Mouse (Mus musculus) liver, adult 2 months (tissue): ENCODE measurements around the gene Doc2g. TPM values are rescaled to one million over a fixed set of nuclear protein-coding genes. Genes with fewer than 3 reads are reported as not detected.
A peak's percentile ranks its signal among the peaks of the same experiment; 100 is the strongest.

Experiments used
- DNase-seq: peaks from one replicate; pipeline ENCODE4 v3.0.0-alpha.2; 2011; ENCODE audit warnings: low read depth, low spot score; ENCODE audit errors: extremely low read depth
- H3K27ac ChIP-seq: fragments of 200-500 bp; replicated peaks from 2 replicates; pipeline ENCODE4 v1.5.1; 2012; ENCODE audit warnings: low read depth, mild to moderate bottlenecking, control low read depth, inconsistent platforms, low read length; ENCODE audit not compliant: insufficient read depth
- H3K27me3 ChIP-seq: fragments of 200-500 bp; 2 replicates; pipeline ENCODE4 v1.6.1; 2012; ENCODE audit warnings: mild to moderate bottlenecking, moderate library complexity, low read length, inconsistent platforms; ENCODE audit not compliant: control insufficient read depth, insufficient read depth
- H3K36me3 ChIP-seq: fragments of 200-500 bp; 2 replicates; pipeline ENCODE4 v1.6.1; 2012; ENCODE audit warnings: low read length, inconsistent platforms; ENCODE audit not compliant: control insufficient read depth, insufficient read depth
- H3K4me1 ChIP-seq: fragments of 200-500 bp; 2 replicates; pipeline ENCODE4 v1.6.1; 2011; ENCODE audit warnings: low read length; ENCODE audit not compliant: control insufficient read depth, insufficient read depth
- H3K4me3 ChIP-seq: fragments of 200-500 bp; 2 replicates; pipeline ENCODE4 v1.5.1; 2011; ENCODE audit warnings: low read depth, mild to moderate bottlenecking, control low read depth, low read length, moderate library complexity; ENCODE audit not compliant: insufficient read depth
- H3K79me2 ChIP-seq: fragments of 200-500 bp; 2 replicates; pipeline ENCODE4 v1.6.1; 2012; ENCODE audit warnings: inconsistent platforms, mild to moderate bottlenecking, low read length, moderate library complexity; ENCODE audit not compliant: control insufficient read depth, insufficient read depth
- H3K9ac ChIP-seq: fragments of 200-500 bp; 2 replicates; pipeline ENCODE4 v1.6.1; 2012; ENCODE audit warnings: low read depth, mild to moderate bottlenecking, control low read depth, inconsistent platforms, low read length
- CTCF ChIP-seq: fragments of 200-500 bp; IDR thresholded peaks from 2 replicates; pipeline ENCODE4 v1.5.1; 2011; ENCODE audit warnings: low read depth, low read length, control low read depth
- POLR2A ChIP-seq: fragments of 200-500 bp; IDR thresholded peaks from 2 replicates; pipeline ENCODE4 v1.6.1; 2011; ENCODE audit warnings: low read length, control low read depth; ENCODE audit not compliant: insufficient read depth; ENCODE audit errors: extremely low read depth
- WGBS: fragments of 180-500 bp; shearing (Covaris S2); methylation state at CpG from one replicate; pipeline ENCODE4 v1.1.7; 2018; 5-methylcytosine and 5-hydroxymethylcytosine counted together
- polyA plus RNA-seq: library from polyadenylated mRNA; depleted of rRNA; stranded (reverse); fragments of >200 nt; gene quantifications from 2 replicates; pipeline ENCODE4 v1.2.3, GENCODE M21; 2012; rRNA removed
- total RNA-seq: library from RNA; depleted of rRNA; stranded (reverse); fragments of >200 nt; gene quantifications from 2 replicates; pipeline ENCODE4 v1.2.3, GENCODE M21; 2014; rRNA removed

The Doc2g gene
- total and polyA plus RNA-seq, 2 experiments = 0.74 to 4.9 TPM

DNA sequence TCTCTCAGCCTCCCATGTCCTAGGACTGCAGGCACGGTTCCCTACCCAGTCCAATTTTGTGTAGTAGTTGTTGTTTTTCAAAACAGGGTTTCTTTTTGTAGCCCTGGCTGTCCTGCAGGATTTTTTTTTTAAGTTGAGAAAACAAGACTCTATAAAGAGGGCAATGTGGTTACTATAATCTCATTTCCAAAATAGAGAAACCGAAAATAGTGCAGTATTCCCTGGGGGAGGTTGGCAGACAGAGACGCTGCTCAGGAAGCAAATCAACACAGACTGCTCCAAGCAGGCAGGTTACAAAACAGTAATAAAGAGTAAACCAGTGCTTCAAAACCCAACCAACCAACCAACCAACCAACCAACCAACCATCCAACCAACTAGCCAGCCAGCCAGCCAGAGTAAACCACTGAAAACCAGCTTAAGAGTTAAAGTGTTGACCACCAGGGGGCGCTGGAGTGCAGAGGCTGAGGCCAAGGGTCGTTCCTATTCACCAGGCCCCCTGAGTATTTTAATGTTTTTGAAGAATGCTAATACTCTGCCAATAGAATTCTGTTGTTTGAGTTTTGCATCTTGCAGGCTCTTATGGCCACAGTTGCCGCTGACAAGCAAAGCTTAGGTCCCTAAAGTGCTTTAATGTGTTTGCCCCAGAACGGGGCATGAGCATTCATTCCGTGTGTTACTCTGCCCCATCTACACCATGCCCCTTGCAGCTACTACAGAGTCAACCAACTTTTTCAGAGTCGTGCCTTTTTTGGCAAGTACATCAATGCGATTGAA is 48.8 kb downstream of the Doc2g start:
- TF ChIP-seq CTCF = peak; percentile 83
- TF ChIP-seq POLR2A = no peak
- peak; percentile 69 for DNase-seq
- Histone ChIP-seq H3K27me3 (no peaks in the 10 kb centered on the region), H3K79me2 (no peaks in the 10 kb centered on the region), H3K4me1 (peaks cover 21% of the 10 kb centered on the region), H3K27ac (no peak overlapping the region), H3K4me3 (no peak overlapping the region), H3K36me3 (no peaks in the 10 kb centered on the region), H3K9ac (no peak overlapping the region)
- WGBS = 39% methylated on average over 10 of the region's 10 CpGs

DNA sequence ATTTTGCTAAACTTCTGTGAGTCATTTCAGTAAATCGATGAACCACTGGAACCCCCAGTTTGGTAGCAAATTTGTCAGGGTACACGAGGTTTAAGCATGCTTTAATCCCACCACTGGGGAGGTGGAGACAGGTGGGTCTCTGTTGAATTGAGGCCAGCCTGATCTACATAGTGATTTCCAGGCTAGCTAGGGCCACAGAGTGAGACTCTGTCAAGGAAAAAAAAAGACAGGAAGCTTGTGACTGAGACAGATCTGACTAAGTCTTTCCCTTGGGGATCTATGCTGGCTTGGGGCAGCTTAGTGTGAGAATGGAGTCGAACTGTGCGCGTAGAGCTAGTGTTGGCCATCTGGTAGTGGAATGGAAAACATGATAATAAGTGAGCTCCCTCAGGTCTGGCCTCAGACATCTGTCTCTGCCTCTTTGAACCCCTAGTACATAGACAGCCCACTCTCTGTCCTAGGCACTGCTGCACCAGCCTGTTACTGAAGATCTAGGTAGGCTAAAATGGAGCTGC is 49.5 kb downstream of the Doc2g start:
- no peak for DNase-seq
- Histone ChIP-seq H3K27me3 (no peaks in the 10 kb centered on the region), H3K79me2 (no peaks in the 10 kb centered on the region), H3K9ac (no peak overlapping the region), H3K4me3 (no peak overlapping the region), H3K27ac (no peak overlapping the region), H3K4me1 (peaks cover 21% of the 10 kb centered on the region), H3K36me3 (no peaks in the 10 kb centered on the region)
- TF ChIP-seq CTCF = no peak
- TF ChIP-seq POLR2A = no peak
- WGBS = 80% methylated on average over 5 of the region's 5 CpGs

DNA sequence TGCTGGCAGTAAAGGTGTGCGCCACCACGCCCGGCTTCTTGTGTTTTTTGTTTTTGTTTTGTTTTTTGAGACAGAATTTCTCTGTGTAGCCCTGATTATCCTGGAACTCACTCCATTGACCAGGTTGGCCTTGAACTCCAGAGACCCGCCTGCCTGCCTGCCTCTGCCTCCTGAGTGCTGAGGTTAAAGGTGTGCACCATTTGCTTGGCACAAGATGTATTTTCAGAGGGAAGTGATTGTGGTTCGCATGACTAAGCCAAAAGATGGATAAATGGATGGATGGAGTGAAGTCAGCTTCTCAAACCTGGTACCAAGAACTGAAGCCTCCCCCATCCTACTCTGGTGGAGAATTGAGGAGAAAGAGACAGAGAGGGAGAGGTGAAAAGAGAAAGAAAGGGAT is 51.5 kb downstream of the Doc2g start:
- WGBS = 29% methylated on average over 5 of the region's 5 CpGs
- Histone ChIP-seq H3K4me3 (no peak overlapping the region), H3K27ac (peak overlapping the region; percentile 98), H3K4me1 (peaks cover 28% of the 10 kb centered on the region), H3K79me2 (no peaks in the 10 kb centered on the region), H3K27me3 (no peaks in the 10 kb centered on the region), H3K9ac (no peak overlapping the region), H3K36me3 (no peaks in the 10 kb centered on the region)
- TF ChIP-seq CTCF (no peak), POLR2A (no peak)
- DNase-seq = peak; percentile 75

DNA sequence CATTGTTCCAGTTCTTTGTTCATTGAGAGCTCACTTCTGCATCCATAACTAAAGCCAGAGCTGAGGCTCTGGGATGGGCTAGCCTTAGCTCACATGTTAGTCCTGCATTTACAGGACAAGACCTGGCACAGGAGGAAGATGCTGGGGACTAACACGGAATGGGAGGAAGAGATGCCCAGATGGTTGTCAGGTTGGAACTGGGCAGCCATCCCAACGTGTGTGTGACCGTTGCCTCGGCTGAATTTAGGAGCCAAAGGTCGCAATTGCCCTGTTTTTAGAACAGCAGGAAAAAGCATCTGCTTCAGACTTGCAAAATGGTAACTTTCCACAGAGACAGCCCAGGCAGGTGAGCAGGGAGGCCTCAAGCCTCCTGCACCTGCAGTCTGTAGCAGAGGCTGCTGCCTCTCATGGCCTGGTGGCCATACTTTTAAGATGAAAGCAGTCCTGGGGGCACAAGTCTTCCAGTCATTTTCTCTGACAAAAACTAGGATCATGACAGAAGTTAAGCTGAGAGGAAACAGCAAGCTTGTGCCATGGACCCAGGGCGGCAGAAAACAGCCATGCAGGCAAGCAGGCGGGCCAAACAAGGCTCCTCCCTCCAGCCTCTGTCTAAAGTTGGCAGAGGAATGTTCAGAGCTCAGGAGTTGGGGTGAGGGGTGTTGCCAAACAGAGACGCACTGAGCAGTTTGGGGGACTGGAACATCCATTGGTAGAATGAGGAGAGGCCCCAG is 52.3 kb downstream of the Doc2g start:
- Histone ChIP-seq H3K9ac (peak overlapping the region; percentile 60), H3K4me3 (no peak overlapping the region), H3K27me3 (no peaks in the 10 kb centered on the region), H3K79me2 (no peaks in the 10 kb centered on the region), H3K36me3 (no peaks in the 10 kb centered on the region), H3K4me1 (peaks cover 28% of the 10 kb centered on the region), H3K27ac (peak overlapping the region; percentile 98)
- 0 out of 2 replicates have a peak, but pooled peaks have one; percentile 16 for TF ChIP-seq POLR2A
- no peak for TF ChIP-seq CTCF
- 24% methylated on average over 8 of the region's 8 CpGs for WGBS
- peak; percentile 90 for DNase-seq

DNA sequence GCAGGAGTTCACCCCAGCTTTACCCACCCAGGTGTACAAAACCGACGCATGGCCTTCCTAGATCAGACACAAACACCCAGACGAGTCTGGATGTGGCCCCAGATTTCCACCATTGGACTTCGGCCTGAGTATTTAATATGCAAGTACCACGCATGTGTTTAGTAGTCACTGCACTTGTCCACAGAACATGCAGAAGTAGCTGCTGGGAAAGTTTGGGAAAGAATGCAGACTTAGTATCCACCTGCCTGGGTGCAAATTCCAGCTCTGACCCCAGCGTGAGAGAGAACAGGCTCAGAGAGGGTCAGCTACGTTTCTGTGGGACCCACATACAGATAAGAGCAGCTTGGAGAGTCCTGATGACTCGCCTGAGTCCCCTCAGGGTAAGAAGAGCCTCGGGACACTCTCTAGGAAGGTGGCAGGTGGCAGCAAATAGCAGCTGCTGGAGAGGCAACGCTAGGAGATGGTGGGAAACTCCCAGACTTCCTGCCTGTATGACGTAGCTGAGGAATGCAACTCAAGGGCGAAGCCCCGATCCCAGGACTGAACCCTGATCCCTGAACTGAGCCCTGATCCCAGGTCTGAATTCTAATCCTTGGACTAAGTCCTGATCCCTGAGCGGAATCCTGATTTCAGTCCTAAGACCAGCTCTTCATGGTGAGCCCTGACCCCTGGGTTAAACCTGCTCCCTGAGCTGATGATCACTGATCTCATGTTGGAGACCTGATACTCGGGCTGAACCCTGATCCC is 53.0 kb downstream of the Doc2g start:
- no peaks in the 10 kb centered on the region for H3K36me3 ChIP-seq
- DNase-seq = peak; percentile 87
- TF ChIP-seq CTCF (no peak), POLR2A (no peak)
- no peaks in the 10 kb centered on the region for H3K79me2 ChIP-seq
- no peaks in the 10 kb centered on the region for H3K27me3 ChIP-seq
- H3K4me1 ChIP-seq = peaks cover 28% of the 10 kb centered on the region
- H3K9ac ChIP-seq = peak overlapping the region; percentile 60
- no peak overlapping the region for H3K4me3 ChIP-seq
- WGBS = 17% methylated on average over 15 of the region's 15 CpGs
- H3K27ac ChIP-seq = peak overlapping the region; percentile 98

Other genes starting within 250 kb of the Doc2g start
Only the 30 nearest of the 32 such genes appear.
- gene Chka, start 151.5 kb upstream of the Doc2g start, total RNA-seq = 11.9 and 26.0 TPM in 2 replicates
- gene Chka, start 151.5 kb upstream of the Doc2g start, polyA plus RNA-seq = 56.7 and 62.0 TPM in 2 replicates
- 34.3 and 35.6 TPM in 2 replicates for gene Tcirg1, start 96.2 kb upstream of the Doc2g start, total RNA-seq
- gene Tcirg1, start 96.2 kb upstream of the Doc2g start, polyA plus RNA-seq = 76.3 and 123 TPM in 2 replicates
- gene Ndufs8, start 90.5 kb upstream of the Doc2g start, total RNA-seq = 197 and 213 TPM in 2 replicates
- gene Ndufs8, start 90.5 kb upstream of the Doc2g start, polyA plus RNA-seq = 266 and 295 TPM in 2 replicates
- gene Aldh3b1, start 73.5 kb upstream of the Doc2g start, total RNA-seq = 2.9 and 3.3 TPM in 2 replicates
- gene Aldh3b1, start 73.5 kb upstream of the Doc2g start, polyA plus RNA-seq = 1.9 and 4.0 TPM in 2 replicates
- gene Unc93b1, start 68.1 kb upstream of the Doc2g start, total RNA-seq = 41.1 and 41.5 TPM in 2 replicates
- 68.9 and 102 TPM in 2 replicates for gene Unc93b1, start 68.1 kb upstream of the Doc2g start, polyA plus RNA-seq
- gene Aldh3b3, start 44.7 kb upstream of the Doc2g start, total RNA-seq = 0.74 and 1.7 TPM in 2 replicates
- gene Aldh3b3, start 44.7 kb upstream of the Doc2g start, polyA plus RNA-seq = 6.4 and 7.7 TPM in 2 replicates
- not detected in 2 replicates for gene Aldh3b2, start 31.0 kb upstream of the Doc2g start, total RNA-seq
- 0.16 and 0.48 TPM in 2 replicates for gene Aldh3b2, start 31.0 kb upstream of the Doc2g start, polyA plus RNA-seq
- gene Acy3, start 16.7 kb upstream of the Doc2g start, total RNA-seq = 44.3 and 49.8 TPM in 2 replicates
- gene Acy3, start 16.7 kb upstream of the Doc2g start, polyA plus RNA-seq = 232 and 326 TPM in 2 replicates
- not detected in 2 replicates for gene Tbx10, start 10.6 kb upstream of the Doc2g start, total RNA-seq
- gene Tbx10, start 10.6 kb upstream of the Doc2g start, polyA plus RNA-seq = not detected in 2 replicates
- 30.1 and 36.0 TPM in 2 replicates for gene Nudt8, start 2.7 kb upstream of the Doc2g start, total RNA-seq
- gene Nudt8, start 2.7 kb upstream of the Doc2g start, polyA plus RNA-seq = 13.4 and 18.5 TPM in 2 replicates
- gene Gm49405, start 2.7 kb upstream of the Doc2g start, total RNA-seq = 0.54 and 0.92 TPM in 2 replicates
- gene Gm49405, start 2.7 kb upstream of the Doc2g start, polyA plus RNA-seq = 0.72 and 1.1 TPM in 2 replicates
- 189 and 197 TPM in 2 replicates for gene Ndufv1, start 9.5 kb downstream of the Doc2g start, total RNA-seq
- gene Ndufv1, start 9.5 kb downstream of the Doc2g start, polyA plus RNA-seq = 239 and 251 TPM in 2 replicates
- 456 and 810 TPM in 2 replicates for gene Gstp1, start 34.7 kb downstream of the Doc2g start, total RNA-seq
- gene Gstp1, start 34.7 kb downstream of the Doc2g start, polyA plus RNA-seq = 965 and 1,374 TPM in 2 replicates
- gene Gstp2, start 42.7 kb downstream of the Doc2g start, total RNA-seq = 4.1 and 7.9 TPM in 2 replicates
- gene Gstp2, start 42.7 kb downstream of the Doc2g start, polyA plus RNA-seq = 4.4 and 9.2 TPM in 2 replicates
- gene Gstp3, start 56.3 kb downstream of the Doc2g start, total RNA-seq = 21.5 and 28.1 TPM in 2 replicates
- gene Gstp3, start 56.3 kb downstream of the Doc2g start, polyA plus RNA-seq = 54.3 and 66.1 TPM in 2 replicates
- gene Cabp2, start 78.3 kb downstream of the Doc2g start, total RNA-seq = 0.13 and 0.37 TPM in 2 replicates
- gene Cabp2, start 78.3 kb downstream of the Doc2g start, polyA plus RNA-seq = 0.27 and 0.70 TPM in 2 replicates
- 33.9 and 44.0 TPM in 2 replicates for gene Cdk2ap2, start 93.9 kb downstream of the Doc2g start, total RNA-seq
- 185 and 198 TPM in 2 replicates for gene Cdk2ap2, start 93.9 kb downstream of the Doc2g start, polyA plus RNA-seq
- gene Pitpnm1, start 96.7 kb downstream of the Doc2g start, total RNA-seq = 1.7 and 4.9 TPM in 2 replicates
- gene Pitpnm1, start 96.7 kb downstream of the Doc2g start, polyA plus RNA-seq = 8.1 and 14.2 TPM in 2 replicates
- gene Aip, start 122.5 kb downstream of the Doc2g start, total RNA-seq = 16.5 and 20.1 TPM in 2 replicates
- gene Aip, start 122.5 kb downstream of the Doc2g start, polyA plus RNA-seq = 30.0 and 33.5 TPM in 2 replicates
- gene Gpr152, start 136.5 kb downstream of the Doc2g start, total RNA-seq = not detected in 2 replicates
- 0.02 TPM in 2 replicates for gene Gpr152, start 136.5 kb downstream of the Doc2g start, polyA plus RNA-seq
- gene Cabp4, start 140.7 kb downstream of the Doc2g start, total RNA-seq = 0.37 TPM in 1 of 2 replicates, not detected in the other
- not detected in 2 replicates for gene Cabp4, start 140.7 kb downstream of the Doc2g start, polyA plus RNA-seq
- gene Coro1b, start 145.3 kb downstream of the Doc2g start, total RNA-seq = 66.1 and 72.6 TPM in 2 replicates
- 109 and 114 TPM in 2 replicates for gene Coro1b, start 145.3 kb downstream of the Doc2g start, polyA plus RNA-seq
- 1.7 and 4.1 TPM in 2 replicates for gene Ptprcap, start 150.3 kb downstream of the Doc2g start, total RNA-seq
- gene Ptprcap, start 150.3 kb downstream of the Doc2g start, polyA plus RNA-seq = 6.9 and 8.2 TPM in 2 replicates
- gene Rps6kb2, start 160.0 kb downstream of the Doc2g start, total RNA-seq = 7.2 and 7.4 TPM in 2 replicates
- gene Rps6kb2, start 160.0 kb downstream of the Doc2g start, polyA plus RNA-seq = 28.3 and 31.6 TPM in 2 replicates
- gene Carns1, start 172.2 kb downstream of the Doc2g start, total RNA-seq = 0.40 and 0.65 TPM in 2 replicates
- 1.8 and 1.9 TPM in 2 replicates for gene Carns1, start 172.2 kb downstream of the Doc2g start, polyA plus RNA-seq
- gene Tbc1d10c, start 188.0 kb downstream of the Doc2g start, total RNA-seq = 0.46 and 1.4 TPM in 2 replicates
- gene Tbc1d10c, start 188.0 kb downstream of the Doc2g start, polyA plus RNA-seq = 1.7 and 2.2 TPM in 2 replicates
- gene Ppp1ca, start 188.8 kb downstream of the Doc2g start, total RNA-seq = 170 TPM in 2 replicates
- gene Ppp1ca, start 188.8 kb downstream of the Doc2g start, polyA plus RNA-seq = 399 and 571 TPM in 2 replicates
- 0.74 and 1.3 TPM in 2 replicates for gene Rad9a, start 198.3 kb downstream of the Doc2g start, total RNA-seq
- 7.0 and 7.5 TPM in 2 replicates for gene Rad9a, start 198.3 kb downstream of the Doc2g start, polyA plus RNA-seq
- gene Clcf1, start 210.9 kb downstream of the Doc2g start, total RNA-seq = 0.27 and 0.28 TPM in 2 replicates
- gene Clcf1, start 210.9 kb downstream of the Doc2g start, polyA plus RNA-seq = 0.87 and 3.8 TPM in 2 replicates
- not detected in 2 replicates for gene AC109138.7, start 211.0 kb downstream of the Doc2g start, total RNA-seq
- not detected in 2 replicates for gene AC109138.7, start 211.0 kb downstream of the Doc2g start, polyA plus RNA-seq